Mouse (Mus musculus) neural tube, embryonic 14.5 days (tissue): ENCODE measurements at regions not wholly inside any gene's neighbourhood (a gene's known extent, or its start where the extent isn't known, plus 50 kb on each side); places are given as distances from the start of the nearest gene placed in this dataset.

ENCODE experiments used
- ATAC-seq: fragments of 200-750 bp; cut with Nextera tagmentation; 2 replicates; pipeline ENCODE4 v1.8.0; 2017; ENCODE audit warnings: low read depth, mild to moderate bottlenecking, moderate TSS enrichment, moderate library complexity
- H3K27ac ChIP-seq: fragments of 300-500 bp; sonication (generic); 2 replicates; pipeline ENCODE4 v1.5.1; 2014; ENCODE audit warnings: low read depth, mild to moderate bottlenecking, control low read depth, low read length, moderate library complexity, mixed read lengths
- H3K27me3 ChIP-seq: fragments of 300-500 bp; sonication (generic); 2 replicates; pipeline ENCODE4 v1.6.1; 2014; ENCODE audit warnings: low read length; ENCODE audit not compliant: control insufficient read depth, insufficient read depth
- H3K36me3 ChIP-seq: fragments of 300-500 bp; sonication (generic); 2 replicates; pipeline ENCODE4 v1.6.1; 2014; ENCODE audit warnings: low read length, mixed read lengths; ENCODE audit not compliant: control insufficient read depth, insufficient read depth
- H3K4me1 ChIP-seq: fragments of 300-500 bp; sonication (generic); 2 replicates; pipeline ENCODE4 v1.6.1; 2014; ENCODE audit warnings: low read length; ENCODE audit not compliant: control insufficient read depth, insufficient read depth
- H3K4me2 ChIP-seq: fragments of 300-500 bp; sonication (generic); 2 replicates; pipeline ENCODE4 v1.6.1; 2014; ENCODE audit warnings: mild to moderate bottlenecking, low read depth, low read length, control low read depth
- H3K4me3 ChIP-seq: fragments of 300-500 bp; sonication (generic); 2 replicates; pipeline ENCODE4 v1.5.1; 2014; ENCODE audit warnings: low read depth, low read length, control low read depth, mixed read lengths
- H3K9ac ChIP-seq: fragments of 300-500 bp; sonication (generic); replicated peaks from 2 replicates; pipeline ENCODE4 v1.6.1; 2014; ENCODE audit warnings: low read depth, mild to moderate bottlenecking, control low read depth, low read length, mixed read lengths
- H3K9me3 ChIP-seq: fragments of 300-500 bp; sonication (generic); 2 replicates; pipeline ENCODE4 v1.6.1; 2016; ENCODE audit warnings: low read length; ENCODE audit not compliant: control insufficient read depth
- WGBS: fragments of 180-500 bp; shearing (Covaris S2); extraction: QIAGEN DNeasy Blood & Tissue Kit; methylation state at CpG from one replicate; pipeline ENCODE4 v1.1.7; 2014; 5-methylcytosine and 5-hydroxymethylcytosine counted together

DNA sequence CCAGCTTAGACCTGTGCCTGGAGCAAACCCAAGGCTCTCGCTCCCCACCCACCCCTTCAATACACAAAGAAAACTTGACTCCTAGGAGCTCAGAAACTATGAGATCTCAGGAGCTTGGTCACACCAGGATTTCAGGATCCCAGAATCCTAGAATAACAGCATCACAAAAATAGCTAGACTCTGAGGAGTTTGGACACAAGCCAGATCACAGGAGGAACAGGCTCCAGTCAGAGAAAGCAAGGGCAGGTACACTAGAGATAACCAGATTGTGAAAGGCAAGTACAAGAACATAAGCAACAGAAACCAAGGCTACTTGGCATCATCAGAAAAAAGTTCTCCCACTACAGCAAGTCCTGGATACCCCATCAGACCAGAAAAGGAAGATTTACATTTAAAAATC is 221.5 kb downstream of the Epha7 start:
- Histone ChIP-seq H3K9me3 (no peaks in the 10 kb centered on the region), H3K27ac (no peak overlapping the region), H3K4me2 (no peak overlapping the region), H3K4me3 (no peak overlapping the region), H3K36me3 (no peaks in the 10 kb centered on the region), H3K4me1 (no peaks in the 10 kb centered on the region), H3K27me3 (no peaks in the 10 kb centered on the region), H3K9ac (no peak overlapping the region)
- 96% methylated on average over 1 of the region's 1 CpGs for WGBS
- no peak for ATAC-seq

DNA sequence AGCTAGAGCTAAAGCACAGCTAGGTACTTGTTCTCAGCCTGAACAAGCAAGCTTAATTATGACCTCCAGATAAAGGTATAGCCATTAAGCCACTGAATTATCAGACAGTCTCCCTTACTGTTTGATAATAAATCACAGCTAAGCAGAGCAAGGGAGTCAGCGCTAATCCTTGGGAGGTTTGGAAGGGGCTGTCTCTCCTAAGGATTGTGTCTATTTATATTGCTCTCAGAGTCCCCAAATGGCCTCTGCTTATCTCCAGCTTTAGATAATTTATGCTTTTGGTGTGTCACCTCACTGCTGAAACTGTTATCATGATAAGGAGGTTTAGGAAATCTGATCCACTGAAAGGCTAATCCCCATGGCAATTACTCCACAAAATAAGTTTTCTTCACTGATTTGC is 227.1 kb downstream of the Epha7 start:
- Histone ChIP-seq H3K4me3 (no peak overlapping the region), H3K9me3 (no peaks in the 10 kb centered on the region), H3K27ac (no peak overlapping the region), H3K4me2 (no peak overlapping the region), H3K4me1 (no peaks in the 10 kb centered on the region), H3K27me3 (no peaks in the 10 kb centered on the region), H3K36me3 (no peaks in the 10 kb centered on the region), H3K9ac (no peak overlapping the region)
- 32% methylated on average over 1 of the region's 1 CpGs for WGBS
- no peak for ATAC-seq

DNA sequence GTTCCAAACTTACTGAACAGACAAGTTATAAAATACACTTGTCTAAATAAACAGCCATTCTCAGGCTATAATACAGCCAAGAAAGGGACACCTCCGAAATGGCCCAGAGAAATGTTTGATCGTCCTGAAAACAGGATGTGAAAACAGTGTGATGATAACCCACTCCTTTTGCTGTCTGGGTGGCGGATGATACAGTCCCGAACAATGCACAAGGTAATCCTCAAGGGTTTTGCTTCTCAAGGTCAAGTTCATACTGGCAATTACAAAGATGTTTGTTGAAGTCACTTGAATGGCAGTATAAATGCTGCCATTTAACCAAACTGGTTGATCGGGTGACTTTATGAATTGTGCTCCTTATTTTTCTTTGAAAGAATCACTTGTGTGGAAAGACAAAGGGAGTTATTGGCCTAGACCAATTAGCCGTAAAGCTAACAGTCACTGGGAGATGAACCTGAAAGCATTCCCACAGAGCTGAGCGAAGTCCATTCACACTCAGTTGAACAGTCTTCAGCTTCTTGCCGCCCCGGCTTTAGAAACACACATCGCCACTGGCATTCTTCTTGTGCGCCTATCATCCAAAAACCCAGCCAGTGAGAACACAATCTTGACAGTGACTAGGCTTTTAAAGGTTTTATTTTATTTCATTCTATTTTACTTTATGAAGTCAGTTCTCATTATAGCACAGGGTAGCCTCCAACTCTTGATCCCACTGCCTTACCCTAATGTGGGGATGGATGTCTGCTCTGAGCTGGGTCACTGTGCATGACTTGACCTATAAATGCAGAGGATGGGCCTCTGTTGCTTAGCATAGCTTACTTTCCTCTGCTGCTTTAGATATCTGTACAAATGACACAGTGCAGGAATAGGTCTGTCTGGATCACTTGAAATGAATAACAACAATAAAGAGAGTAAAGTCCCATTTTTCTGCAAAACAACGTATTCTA is 256.0 kb downstream of the Epha7 start:
- WGBS = 24% methylated on average over 12 of the region's 12 CpGs
- Histone ChIP-seq H3K9ac (no peak overlapping the region), H3K4me3 (no peak overlapping the region), H3K36me3 (no peaks in the 10 kb centered on the region), H3K4me1 (no peaks in the 10 kb centered on the region), H3K27me3 (no peaks in the 10 kb centered on the region), H3K27ac (no peak overlapping the region), H3K9me3 (no peaks in the 10 kb centered on the region), H3K4me2 (no peak overlapping the region)
- no peak for ATAC-seq

DNA sequence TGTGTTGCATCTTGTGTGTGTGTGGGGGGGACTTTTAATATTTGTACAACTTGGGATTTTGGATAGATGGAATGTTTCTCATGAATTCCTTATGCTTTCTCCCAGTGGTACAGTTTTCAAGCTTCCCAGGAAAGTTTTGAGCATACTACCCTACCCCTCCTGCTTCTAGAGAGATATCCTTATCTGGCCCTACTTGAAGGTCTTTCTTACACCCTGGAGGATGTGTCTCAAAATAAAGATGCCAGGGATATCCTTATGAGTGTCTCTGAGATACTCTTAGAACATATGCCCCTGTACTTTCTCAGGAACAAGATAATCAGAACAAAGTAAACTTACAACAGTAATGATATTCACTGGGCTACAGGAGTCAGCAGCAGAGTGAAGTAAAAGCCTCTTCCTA is 261.3 kb downstream of the Epha7 start:
- no peaks in the 10 kb centered on the region for H3K36me3 ChIP-seq
- H3K27ac ChIP-seq = no peak overlapping the region
- no peak overlapping the region for H3K4me2 ChIP-seq
- H3K9ac ChIP-seq = no peak overlapping the region
- no peak overlapping the region for H3K4me3 ChIP-seq
- H3K27me3 ChIP-seq = no peaks in the 10 kb centered on the region
- no peaks in the 10 kb centered on the region for H3K9me3 ChIP-seq
- no peaks in the 10 kb centered on the region for H3K4me1 ChIP-seq
- no peak for ATAC-seq

DNA sequence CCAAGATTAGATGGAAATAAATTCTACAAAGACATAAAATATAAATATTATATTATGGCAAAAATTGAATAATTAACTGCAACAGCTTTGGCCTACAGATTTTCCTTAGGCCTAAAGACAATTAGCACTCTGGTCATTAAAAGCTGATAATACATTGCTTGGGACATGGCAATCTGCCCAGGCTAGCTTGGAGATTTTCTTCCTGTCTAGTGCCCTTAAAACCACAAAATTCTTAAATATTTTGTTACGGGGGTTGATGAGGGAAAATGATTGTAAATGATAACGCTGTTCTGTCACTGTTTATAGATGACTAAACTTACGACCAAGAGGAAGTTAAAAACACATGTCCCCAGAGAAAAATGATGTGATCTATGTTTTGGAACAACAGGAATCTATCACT is 261.9 kb downstream of the Epha7 start:
- no peaks in the 10 kb centered on the region for H3K9me3 ChIP-seq
- H3K4me3 ChIP-seq = no peak overlapping the region
- H3K4me1 ChIP-seq = no peaks in the 10 kb centered on the region
- H3K36me3 ChIP-seq = no peaks in the 10 kb centered on the region
- ATAC-seq = no peak
- H3K9ac ChIP-seq = no peak overlapping the region
- 73% methylated on average over 3 of the region's 3 CpGs for WGBS
- no peak overlapping the region for H3K27ac ChIP-seq
- no peak overlapping the region for H3K4me2 ChIP-seq
- H3K27me3 ChIP-seq = no peaks in the 10 kb centered on the region

DNA sequence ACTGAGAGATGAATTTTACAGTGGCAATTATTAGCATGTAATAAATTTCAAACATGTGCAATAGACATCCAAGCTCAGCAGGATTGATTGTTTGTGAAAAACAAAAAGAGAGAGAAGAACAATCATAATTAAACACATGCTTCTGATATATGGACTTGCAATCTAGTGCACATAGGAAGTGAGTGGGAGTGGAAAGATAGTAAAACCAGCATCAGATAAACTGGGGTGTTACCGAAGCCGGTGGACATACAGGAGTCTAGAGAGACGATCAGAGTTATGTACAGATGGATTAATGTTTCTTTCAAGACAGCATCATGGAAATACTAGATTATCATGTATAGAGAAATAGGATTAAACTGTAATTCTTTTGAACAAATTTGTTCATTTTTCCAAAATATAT is 263.8 kb downstream of the Epha7 start:
- H3K4me1 ChIP-seq = no peaks in the 10 kb centered on the region
- H3K4me3 ChIP-seq = no peak overlapping the region
- 91% methylated on average over 3 of the region's 3 CpGs for WGBS
- H3K27me3 ChIP-seq = no peaks in the 10 kb centered on the region
- H3K4me2 ChIP-seq = no peak overlapping the region
- H3K36me3 ChIP-seq = no peaks in the 10 kb centered on the region
- H3K9me3 ChIP-seq = no peaks in the 10 kb centered on the region
- ATAC-seq = no peak
- no peak overlapping the region for H3K9ac ChIP-seq
- H3K27ac ChIP-seq = no peak overlapping the region

DNA sequence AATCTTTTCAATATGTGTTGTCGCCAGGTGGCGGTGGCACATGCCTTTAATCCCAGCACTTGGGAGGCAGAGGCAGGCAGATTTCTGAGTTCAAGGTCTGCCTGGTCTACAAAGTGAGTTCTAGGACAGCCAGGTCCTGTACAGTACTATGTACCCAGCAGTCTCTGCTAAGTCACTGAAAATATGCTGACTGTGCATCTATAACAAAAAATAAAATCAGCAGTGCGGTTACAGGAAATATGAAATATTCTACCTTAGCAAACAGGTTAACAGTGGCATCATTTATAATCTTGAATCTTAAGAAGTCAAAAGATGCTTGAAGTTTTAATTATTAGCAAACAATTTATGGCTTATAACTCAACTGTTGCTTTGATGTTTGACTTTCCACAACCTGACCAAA is 265.5 kb downstream of the Epha7 start:
- H3K27me3 ChIP-seq = no peaks in the 10 kb centered on the region
- H3K27ac ChIP-seq = no peak overlapping the region
- H3K4me1 ChIP-seq = no peaks in the 10 kb centered on the region
- no peak for ATAC-seq
- no peak overlapping the region for H3K4me2 ChIP-seq
- no peaks in the 10 kb centered on the region for H3K9me3 ChIP-seq
- 95% methylated on average over 3 of the region's 3 CpGs for WGBS
- no peaks in the 10 kb centered on the region for H3K36me3 ChIP-seq
- no peak overlapping the region for H3K9ac ChIP-seq
- H3K4me3 ChIP-seq = no peak overlapping the region

DNA sequence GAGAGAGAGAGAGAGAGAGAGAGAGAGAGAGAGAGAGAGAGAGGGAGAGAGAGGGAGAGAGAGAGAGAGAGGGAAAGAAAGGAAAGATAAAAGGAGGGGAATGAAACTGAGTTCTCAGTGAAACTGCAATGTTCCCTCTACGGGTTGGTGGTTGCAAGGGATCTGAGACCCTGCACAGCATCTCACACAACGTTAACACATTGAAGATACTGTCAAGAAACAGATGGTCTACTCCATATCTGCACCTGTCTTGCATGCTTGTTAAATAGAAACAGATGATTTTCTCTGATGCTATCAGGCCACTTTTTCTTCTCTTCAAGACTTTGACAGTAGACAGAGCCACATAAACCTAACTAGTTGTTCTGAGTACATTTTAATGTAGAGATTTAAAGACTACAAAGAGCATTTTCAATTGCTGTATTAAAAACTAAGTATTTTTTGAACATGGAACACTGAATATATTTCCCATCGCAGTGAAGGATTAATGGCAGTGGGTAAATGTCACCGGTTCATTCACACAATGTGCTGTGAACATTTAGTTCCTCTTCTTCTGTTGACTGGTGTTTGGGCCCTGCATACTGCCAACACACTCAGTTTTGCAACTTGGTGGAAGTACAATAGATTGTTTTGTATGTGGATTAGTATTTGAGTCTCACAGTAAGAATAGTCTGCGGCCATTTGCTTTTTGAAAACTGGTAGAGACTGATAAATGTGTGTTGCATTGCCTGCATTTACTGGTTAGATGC is 270.8 kb downstream of the Epha7 start:
- Histone ChIP-seq H3K4me3 (no peak overlapping the region), H3K9ac (no peak overlapping the region), H3K27me3 (no peaks in the 10 kb centered on the region), H3K36me3 (no peaks in the 10 kb centered on the region), H3K4me2 (no peak overlapping the region), H3K4me1 (no peaks in the 10 kb centered on the region), H3K27ac (no peak overlapping the region), H3K9me3 (no peaks in the 10 kb centered on the region)
- 79% methylated on average over 5 of the region's 5 CpGs for WGBS
- ATAC-seq = no peak

DNA sequence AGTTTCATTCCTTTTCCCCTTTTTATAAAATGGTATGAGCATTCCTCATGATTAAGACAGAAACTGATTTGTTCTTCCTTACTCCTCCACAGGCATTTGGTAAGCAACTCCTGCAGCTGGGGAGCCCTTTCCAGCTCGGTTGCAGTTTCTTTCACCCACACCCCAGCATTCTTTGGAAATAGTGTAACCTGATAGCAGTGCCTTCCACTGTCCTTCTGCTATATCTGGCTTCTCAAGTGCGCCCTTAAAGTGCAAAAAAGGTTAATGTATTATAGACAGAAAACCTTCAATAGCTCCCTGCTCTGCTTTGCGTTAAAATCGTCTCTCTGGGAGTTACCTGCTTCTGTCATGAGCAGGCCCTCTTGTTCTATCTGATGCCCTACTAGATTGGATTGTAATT is 278.0 kb downstream of the Epha7 start:
- Histone ChIP-seq H3K27me3 (no peaks in the 10 kb centered on the region), H3K4me1 (no peaks in the 10 kb centered on the region), H3K36me3 (no peaks in the 10 kb centered on the region), H3K27ac (no peak overlapping the region), H3K9me3 (no peaks in the 10 kb centered on the region), H3K4me3 (no peak overlapping the region), H3K4me2 (no peak overlapping the region), H3K9ac (no peak overlapping the region)
- ATAC-seq = no peak
- WGBS = 45% methylated on average over 4 of the region's 4 CpGs
